Mouse (Mus musculus) c-Kit-positive CD71-positive TER-119-negative erythroid progenitor cells, embryonic 14.5 days (primary cell): ENCODE measurements around the gene Prr12.

Experiments
- DNase-seq: peaks from one replicate; pipeline ENCODE4 v3.0.0-alpha.2; 2013; ENCODE audit warnings: low read depth

Gene Prr12

DNA sequence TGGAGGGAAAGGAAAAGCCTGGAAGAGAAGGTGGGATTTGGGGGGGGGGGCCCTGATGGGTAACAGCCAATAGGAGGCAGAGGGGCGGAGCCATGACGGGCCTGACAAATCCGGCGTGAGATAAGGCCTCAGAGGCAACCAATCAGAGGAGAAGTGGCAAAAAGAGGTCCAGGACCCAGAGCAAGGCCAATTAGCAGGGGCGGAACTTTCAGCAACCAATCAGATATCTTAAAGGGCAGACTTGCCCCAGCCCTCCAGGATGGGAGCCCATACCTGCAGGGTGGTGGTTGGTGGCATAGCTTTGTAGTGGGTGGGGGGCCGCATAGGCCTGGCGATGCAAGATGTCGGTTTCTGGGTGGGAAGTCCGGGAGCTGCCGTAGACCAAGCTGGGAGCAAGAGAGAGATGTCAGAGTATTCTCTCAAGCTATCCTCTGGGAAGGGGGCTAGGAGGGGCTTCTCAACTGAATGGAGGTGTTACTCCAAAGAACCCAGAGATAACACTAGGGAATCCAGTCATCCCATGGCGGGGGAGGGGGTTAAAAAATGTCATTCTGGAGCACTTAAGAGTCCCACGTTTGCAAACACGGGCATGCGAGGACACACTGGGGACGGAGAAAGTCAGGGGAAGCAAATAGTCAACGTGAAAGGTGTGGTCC, 1.6 kb downstream of the Prr12 start:
- DNase-seq: peak; percentile 76

DNA sequence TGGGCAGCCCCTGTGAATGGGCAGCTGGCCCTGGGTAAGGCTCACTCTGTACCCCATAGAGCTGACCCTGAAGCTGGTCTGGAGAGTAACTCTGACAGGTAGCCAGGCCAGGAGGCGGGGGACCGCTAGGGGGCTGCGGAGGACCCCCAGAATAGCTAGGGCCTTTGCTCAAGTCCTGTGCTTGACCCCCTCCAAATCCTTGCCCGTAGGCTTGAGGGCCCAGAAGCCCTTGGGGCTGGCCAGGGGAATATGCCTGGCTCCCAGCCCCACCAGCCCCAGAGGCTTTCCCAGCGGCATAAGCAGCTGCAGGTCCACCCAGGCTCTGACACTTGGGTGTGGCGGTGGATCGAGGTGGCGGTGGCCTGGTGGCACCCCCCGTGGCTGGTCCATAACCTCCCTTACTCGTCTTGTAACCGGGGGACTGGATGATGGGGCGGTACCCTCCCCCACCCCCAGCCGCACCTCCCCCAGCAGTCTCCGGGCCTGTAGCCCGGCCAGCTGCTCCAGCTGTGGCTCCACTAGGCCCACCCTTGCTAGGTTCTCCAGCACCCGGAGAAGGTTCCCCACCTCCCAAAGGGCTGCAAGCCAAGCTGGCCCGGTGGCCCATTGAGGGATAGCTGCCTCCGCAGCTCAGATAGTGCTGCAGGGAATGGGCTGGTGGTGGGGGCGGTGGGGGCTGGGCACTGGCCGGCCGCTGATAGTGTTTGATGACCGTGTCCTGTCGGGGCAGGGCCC, 3.6 kb downstream of the Prr12 start:
- no peak for DNase-seq

DNA sequence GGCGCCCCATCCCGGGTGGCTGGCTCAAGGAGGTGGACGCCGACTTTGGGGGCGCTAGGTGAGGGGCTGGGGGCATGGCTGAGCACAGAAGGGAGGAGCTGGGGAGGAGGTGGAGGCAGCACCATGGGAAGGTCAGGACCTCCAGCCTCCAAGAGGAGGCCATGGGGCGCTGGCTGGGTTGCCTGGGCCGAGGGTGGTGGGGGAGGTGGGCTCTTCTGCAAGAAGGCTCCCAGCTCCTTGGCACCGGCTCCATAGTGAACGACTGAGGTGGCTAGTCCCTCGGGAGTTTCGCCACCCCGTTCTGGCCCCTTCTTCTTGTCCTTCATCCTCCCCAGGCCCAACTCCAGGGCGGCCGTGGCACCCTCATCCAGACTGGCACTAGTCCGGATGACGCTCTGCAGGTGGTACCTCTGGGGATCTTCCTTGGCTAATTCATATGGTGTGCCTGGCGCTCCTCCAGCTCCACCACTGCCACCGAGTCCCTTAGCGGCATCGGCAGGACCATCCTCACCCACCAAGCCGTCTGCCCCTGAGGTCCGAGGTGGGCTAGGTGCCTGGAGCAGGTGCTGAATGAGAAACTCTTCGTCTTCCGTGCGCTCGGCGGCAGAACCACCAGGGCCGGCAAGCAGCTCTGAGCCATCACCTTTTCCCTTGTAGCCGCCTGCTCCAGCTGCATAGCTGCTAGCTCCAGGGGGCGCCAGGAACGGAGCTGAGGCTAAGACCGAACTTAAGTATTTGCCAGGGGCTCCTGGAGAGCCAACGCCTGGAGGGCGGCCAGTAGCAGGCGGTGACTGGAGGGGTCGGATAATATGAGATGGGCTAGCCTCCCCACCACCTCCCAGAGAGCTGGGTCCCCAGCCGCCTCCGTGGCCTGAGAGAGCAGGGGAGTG, 4.4 kb downstream of the Prr12 start:
- DNase-seq: no peak

DNA sequence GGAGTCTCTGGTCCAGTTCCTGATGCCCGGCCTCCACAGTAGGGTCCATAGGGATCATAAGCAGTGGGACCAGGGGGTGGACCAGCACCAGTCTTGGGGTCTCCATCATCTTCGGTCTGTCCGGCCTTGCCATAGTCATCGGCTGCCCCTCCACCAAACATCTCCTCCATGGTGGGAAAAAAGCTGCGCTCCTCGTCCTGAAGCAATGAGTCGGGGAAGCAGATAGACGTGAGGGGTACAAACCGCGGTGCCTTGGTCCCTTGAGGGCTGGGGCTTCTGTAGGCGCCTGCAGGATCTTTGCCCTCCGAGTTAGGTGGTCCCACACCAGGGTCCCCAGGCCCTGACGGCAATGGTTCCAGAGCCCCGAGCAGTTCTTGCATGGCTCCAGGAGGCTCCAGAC, 5.2 kb downstream of the Prr12 start:
- no peak for DNase-seq

DNA sequence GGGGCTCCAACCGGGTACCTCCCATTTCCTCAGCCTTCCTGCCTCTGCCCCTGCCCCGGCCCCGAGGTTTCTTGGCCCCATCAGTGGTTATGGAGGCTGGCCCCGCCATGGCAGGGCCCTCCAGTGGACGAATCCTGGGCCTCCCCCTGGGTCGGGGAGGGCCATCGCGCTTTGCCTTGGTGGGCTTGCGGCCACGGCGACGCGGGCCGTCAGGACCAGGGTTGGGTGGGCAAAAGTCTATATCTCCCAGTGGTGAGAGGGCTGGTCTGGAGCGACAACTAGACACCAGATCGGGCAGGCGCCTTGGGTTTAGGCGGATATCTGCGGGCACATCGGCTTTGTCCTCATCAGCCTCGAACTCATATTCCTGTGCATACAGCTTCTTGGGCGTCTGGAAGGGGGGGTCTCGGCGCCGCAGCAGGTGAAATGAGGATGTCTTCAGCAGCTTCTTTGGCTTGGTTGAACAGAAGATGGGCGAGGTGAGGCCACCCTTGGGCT, 5.8 kb downstream of the Prr12 start:
- no peak for DNase-seq

DNA sequence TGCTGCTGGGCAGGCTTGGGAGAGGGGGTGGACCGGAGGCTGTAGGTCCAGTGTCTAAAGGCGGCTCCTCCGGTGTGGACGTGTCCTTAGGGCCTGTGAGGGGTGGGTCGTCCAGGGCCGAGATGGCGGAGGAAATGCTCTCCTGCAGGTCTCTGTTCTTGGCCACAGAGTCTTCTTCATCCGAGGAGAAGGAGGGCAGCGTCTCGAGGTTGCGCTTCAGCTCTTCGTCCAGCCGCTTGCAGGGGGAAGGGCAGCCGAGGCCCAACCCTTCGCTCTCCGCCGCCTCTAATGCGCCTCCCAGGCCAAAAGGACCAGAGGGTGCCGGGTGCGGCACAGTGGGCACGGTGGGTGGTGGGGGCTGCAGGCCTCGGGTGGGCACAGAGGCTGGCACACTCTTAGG, 6.9 kb downstream of the Prr12 start:
- DNase-seq: no peak

DNA sequence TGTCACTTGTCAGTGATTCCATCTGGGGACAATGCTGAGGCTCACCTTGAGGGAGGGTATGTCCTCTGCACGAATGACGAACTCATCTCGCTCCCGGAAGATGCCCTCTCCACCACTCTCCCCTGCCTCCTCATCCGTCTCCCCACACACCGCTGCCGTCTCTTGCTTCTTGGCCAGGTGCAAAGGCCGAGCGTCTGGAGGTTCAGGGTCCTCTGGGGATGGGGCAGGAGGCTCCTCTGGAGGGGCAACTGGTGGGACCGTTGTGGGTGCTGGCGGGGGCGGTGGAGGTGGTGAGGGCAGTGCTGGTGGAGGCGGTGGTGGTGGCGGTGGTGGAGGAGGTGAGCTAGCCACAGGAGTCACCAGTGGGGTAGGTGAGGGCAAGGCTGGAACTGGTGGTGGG, 9.4 kb downstream of the Prr12 start:
- DNase-seq: no peak

DNA sequence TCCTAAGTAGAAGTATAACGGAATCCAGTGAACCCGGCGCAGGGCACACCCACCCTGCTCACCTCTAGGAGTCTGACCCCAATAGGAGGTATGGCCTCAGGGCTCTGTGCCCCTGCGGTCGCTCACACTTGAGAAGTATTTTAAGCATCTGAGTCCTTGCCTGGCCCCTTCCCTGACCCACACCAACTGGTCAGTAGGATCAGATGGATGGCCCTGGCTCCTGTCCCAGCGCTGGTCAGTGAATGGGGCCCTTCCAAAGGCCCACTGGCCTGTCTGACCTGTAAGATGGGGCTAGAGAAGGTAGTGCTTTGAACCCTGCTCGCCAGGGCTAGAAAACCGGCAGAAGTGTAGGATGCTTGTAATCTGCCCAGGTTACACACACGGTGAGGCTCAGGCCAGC, 11.8 kb downstream of the Prr12 start:
- DNase-seq: no peak

DNA sequence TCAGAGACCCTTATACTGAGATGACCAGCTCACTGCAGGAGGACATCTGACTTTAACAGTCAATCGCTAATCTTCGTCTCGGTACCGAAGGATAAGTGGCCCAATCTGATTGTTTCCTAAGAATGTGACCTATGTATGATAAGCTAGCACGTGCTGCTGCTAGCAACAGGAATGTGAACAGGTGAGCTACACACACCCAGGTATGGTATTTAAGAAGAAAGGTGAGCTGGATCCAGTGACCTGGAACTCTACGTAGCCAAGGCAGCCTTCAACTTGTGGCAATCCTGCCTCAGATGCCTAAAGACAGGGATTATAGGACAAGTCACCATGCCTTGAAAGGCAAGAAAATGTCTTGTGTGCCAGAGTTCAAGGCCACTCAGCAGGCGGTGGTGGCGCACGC, 14.3 kb downstream of the Prr12 start:
- DNase-seq: no peak

DNA sequence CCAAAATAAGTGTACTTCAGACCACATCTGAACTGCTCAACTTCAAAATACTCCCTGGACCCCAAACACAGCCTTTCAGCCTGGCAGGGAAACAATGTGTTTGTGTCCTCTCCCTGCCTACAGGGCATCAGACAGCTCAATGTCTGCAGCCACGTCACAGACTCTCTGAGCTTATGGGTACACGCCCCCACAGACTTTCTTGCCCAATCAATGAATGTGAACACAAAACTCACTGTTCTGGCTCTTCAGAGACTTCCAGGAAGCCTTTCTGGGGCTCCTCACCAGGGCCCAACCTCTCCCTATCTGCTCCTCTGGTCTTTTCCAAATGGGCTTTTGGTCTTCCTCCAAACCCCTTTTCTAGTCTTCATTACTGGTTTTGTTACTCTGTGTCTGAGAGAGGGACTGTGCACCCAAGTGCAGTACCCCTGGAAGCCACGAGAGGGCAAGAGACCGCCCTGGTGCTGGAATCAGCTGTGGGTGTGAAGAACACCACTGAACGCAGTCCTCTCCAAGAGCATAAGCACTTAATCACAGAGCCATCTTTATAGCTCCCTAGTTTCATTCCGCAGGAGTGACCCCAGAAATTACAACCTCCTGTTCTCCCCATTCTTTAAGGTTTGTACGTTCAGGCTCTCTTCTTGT, 14.8 kb downstream of the Prr12 start:
- peak; percentile 61 for DNase-seq

DNA sequence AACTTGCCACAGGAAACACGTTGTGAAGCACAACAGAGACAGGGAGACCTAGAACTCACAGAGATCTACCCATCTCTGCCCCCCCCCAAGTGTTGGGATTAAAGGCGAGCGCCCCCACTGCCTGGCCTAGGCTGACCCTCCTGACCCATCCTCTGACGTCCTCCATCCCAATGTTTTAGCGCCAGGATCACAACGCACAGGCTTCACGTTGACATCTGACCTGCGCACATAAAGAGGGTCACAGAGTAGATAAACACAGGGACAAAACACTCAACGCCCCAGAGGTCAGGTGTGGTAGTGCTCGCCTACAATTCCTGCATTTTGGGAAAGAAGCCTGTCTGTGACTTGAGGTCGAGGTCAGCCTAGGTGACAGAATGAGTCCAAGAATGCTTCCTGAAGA, 16.0 kb downstream of the Prr12 start:
- DNase-seq: no peak

DNA sequence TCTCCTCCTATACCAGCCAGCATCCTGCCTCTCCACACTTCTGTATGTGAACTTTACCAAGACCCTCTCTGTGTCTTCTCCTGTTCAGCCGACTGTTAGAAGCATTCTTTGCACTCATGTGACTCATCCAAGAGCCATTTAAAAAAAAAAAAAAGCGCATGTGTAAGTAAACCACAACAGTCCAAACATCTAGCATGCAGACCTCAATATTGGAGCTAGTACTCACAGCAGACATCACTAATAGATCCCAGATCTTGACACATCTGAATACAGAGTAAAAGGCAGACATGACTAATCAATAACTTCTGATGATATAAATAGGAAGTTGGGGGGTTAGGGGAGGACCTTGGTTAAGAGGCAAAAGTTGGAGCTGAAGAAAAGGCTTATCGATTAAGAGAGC, 17.1 kb downstream of the Prr12 start:
- DNase-seq: no peak

DNA sequence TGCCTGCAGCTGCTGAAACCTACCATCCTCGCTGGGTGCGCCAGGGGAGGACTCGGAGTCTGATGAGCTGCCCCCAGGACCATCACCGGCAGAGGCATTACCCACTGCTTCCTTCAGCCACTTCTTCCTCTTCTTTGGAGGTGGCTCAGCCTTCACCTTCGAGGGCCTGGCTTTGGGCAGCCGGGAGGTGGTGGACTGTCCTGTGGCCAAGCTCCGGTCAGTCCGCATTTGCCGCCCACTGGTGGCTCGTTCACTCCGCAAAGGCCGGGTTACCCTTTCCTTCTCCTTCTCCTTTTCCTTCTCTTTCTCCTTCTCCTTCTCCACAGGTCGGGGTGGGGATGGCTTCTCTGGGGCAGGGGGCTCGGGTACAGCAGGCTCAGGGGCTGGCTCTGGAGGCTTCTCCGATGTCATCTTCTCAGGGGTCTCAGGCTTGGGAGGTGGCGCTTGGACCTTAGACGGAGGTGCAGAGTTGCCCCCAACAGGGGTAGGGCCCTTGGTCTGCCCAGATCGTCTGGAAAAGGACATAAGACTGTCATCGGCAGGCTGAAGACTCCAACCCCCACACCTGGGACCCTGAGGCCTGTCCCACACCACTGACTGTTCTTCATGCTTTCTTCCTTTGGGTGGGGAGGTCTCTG, 18.8 kb downstream of the Prr12 start:
- no peak for DNase-seq

DNA sequence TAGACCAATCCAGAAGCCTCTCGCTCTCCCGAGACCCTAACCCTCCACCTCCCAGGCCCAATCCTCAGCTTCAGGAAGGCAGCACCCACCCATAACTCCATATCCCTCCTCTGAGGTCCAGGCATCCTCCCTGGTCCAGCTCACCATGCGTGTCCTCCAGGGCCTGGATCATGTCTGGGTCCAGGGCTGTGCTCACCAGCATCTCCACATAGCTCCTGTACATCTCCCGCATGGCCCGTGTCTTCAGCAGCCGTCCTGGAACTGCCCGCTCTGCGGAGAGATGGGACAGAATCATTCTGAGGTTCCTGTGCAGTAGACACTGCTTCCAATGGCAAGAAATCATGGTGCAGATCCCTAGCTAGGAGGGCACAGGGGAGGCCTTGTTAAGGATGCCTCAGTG, 21.8 kb downstream of the Prr12 start:
- DNase-seq: no peak

DNA sequence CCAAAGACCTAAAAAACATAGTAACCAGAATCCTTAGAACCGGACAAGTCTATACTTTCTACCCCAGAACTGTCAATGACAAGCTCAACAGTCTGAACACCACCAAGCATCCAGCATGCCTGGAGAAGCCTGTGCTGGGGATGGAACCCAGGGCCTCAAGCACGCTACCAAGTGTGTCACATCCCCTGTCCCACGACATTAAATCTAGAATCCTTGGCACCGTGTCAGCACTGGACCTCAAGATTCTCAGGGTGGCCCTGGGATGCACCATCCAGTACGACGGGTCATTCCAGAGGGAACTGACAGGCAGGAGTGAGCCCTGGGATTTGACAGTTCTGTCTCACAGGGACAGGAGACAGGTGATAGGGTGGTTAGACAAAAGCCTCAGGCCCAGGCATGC, 22.7 kb downstream of the Prr12 start:
- no peak for DNase-seq

DNA sequence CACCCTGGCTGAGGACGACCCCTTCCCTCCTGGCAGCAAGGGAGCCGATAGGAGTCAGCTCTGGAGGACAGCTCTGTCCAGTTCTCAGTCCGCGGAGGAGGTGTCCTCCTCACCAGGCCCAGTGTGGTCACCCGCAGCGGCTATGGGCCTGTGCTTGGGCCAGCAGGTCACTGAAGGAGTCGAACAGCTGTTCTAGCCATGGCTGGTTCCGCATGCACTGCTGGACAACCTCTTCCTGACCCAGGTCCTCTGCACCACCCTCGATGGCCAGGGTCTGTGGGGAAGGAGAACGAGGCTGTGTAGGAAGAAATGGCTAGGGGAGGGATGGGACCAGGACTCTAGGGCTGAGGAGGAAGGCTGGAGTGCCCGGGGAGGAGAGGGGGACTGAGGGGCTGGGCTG, 24.3 kb downstream of the Prr12 start:
- no peak for DNase-seq

DNA sequence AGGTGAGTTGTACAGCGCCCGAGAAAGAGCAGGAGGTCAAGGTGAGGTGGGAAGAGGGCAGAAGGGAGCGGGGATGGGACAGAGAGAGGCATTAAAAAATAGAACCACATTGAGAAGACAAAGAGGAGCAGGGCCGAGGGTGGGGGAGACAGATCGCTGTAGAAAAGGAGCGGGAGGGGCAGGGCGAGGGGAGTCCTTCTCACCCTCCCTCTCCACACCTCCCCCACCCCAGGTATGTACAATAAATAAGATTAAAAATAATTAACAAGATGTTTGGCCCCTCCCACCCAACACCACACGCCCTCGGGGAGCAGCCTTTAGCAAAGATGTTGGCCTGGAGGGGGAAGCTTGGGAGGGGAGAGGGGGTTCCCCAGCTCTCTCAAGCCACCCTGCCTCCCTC, 24.9 kb downstream of the Prr12 start:
- no peak for DNase-seq

DNA sequence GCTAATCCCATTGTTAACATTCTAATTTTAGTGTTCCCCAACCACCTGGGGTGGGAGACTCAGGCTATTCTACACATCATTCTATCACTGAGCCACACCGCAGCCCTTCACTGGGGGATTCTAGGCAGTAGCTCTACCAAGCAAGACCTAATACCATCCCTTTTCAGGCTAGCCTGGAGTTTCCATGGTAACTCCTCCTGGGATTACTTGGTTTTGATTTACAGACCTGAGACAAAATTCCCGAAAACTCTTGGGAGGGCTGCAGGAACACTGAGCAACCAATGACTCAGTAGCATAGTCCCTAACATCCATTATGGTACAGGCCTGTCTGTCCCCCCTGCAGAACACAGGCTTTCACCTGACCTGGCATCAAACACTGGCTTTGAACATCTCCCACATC, 26.4 kb downstream of the Prr12 start:
- DNase-seq: no peak

DNA sequence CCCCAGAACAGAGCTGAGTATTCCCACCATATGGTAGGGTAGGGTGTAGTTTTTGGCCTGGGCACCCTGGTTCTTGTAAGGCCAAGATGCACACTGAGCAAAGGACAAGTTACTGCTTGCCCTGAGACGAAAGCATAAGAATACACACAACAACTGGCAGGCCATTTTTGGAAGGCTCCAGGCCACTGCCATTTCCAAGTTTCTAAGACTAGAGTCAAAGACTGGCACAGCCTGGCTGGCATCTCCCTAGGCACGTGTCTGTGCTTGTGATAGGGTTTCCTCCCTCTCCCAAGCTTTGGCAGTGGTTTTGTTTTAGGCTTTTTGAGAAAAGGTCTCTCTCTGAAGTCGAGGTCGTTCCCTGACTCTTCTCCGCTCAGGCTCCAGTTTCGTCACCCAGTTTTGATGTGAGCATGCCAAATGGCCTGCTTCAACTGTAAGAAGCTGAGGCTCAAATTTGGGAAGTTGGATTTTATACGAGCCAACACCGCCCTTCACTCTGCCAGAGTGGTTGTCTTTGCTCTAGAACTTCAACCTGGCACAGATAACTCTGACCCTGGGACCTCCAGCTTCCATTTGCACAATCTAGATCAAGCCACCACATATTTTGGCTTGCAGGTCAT, 27.0 kb downstream of the Prr12 start:
- DNase-seq: no peak

DNA sequence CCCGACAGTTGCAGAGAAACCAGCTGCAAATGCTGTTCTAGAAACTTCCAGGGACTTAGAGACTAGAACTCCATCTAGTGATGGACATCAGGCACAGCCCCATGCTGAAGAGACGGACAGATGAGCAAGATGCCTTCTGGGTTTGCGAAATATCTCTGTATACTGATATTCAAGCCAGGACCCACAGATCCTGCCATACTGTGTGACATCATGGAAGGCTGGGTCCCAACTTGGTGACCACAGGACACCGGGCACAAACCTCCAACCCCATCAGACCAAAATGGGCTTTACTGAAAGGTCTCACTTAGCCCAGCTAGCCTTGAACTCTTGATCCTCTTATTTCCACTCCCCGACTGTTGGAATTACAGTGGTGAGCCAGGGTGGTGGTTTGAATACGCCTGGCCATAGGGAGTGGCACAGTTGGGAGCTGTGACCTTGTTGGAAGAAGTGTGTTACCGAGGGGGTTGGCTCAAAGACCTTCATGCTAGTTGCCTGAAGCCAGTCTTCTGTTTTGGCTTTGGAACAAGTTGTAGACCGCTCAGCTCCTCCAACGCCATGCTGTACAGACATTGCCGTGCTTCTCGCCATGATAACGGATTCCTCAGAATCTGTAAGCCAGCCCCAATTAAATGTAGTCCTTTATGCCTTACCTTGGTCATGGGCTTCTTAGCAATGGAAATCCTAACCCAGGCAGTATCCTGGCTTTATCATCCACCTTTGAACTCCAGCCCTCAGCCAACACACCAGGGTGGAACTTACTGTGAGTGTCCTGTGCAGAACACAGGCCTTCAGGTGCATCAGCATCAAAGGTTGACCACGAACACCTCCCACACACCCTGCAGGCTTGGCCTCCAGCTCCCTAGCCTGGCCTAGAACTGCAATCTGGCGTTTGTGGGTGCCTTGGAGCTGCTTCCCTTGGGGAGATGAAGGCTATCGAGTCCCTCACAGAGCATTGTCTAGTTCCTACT, 28.1 kb downstream of the Prr12 start:
- DNase-seq: no peak
